Comparison of ENCODE assay signal across 9 mouse cellular contexts in genomic region chr9:32715806-32716466, GRCm38 (mm10).
DNase-seq lines count a peak whose midpoint lies in the region; ATAC-seq lines count a peak whose summit lies in the region.
"Had no signal": no experiment of that assay in that cellular context is flagged by ENCODE, and none has a peak within 500 bp of the region (broad histone marks: within the 10 kb centered on the region; RNA-seq: fewer than 3 reads in every experiment).

No protein-coding gene starts in this region.

- 0 out of 2 replicates have a peak overlapping the region, but pooled peaks have one; percentile 18 for H3K9ac ChIP-seq in kidney, embryonic 14.5 days (ENCODE audit: low read depth, low read length)
- H3K9ac ChIP-seq in midbrain, embryonic 14.5 days (replicated peaks; ENCODE audit: low read length), result no peak overlapping the region

- H3K27ac ChIP-seq in kidney, embryonic 14.5 days (ENCODE audit: low read depth, low read length), result peak overlapping the region; percentile 19
- no peak overlapping the region for H3K27ac ChIP-seq in midbrain, embryonic 14.5 days (replicated peaks; ENCODE audit: low read depth, low read length)

- ATAC-seq in kidney, embryonic 14.5 days (ENCODE audit: low FRiP score, low TSS enrichment), result no peak
- no peak for ATAC-seq in midbrain, embryonic 14.5 days (ENCODE audit: low FRiP score, low TSS enrichment)

- no peak overlapping the region for H3K4me3 ChIP-seq in kidney, embryonic 14.5 days (ENCODE audit: low read length)
- H3K4me3 ChIP-seq in midbrain, embryonic 14.5 days (replicated peaks; ENCODE audit: low read depth, low read length), result no peak overlapping the region

- H3K4me1 ChIP-seq in kidney, embryonic 14.5 days (ENCODE audit: control insufficient read depth, insufficient read depth, low read length), result peaks cover 84% of the 10 kb centered on the region
- H3K4me1 ChIP-seq in midbrain, embryonic 14.5 days (ENCODE audit: control insufficient read depth, insufficient read depth, low read length), result 0 out of 2 replicates have a peak, but pooled peaks cover 5% of the 10 kb centered on the region

- no peaks in the 10 kb centered on the region for H3K9me3 ChIP-seq in kidney, embryonic 14.5 days (ENCODE audit: control insufficient read depth, low read length)
- H3K9me3 ChIP-seq in midbrain, embryonic 14.5 days (ENCODE audit: control insufficient read depth, low read length), result 0 out of 2 replicates have a peak, but pooled peaks cover 2% of the 10 kb centered on the region

- no peak overlapping the region for H3K4me2 ChIP-seq in kidney, embryonic 14.5 days (replicated peaks; ENCODE audit: low read depth, low read length)
- no peak overlapping the region for H3K4me2 ChIP-seq in midbrain, embryonic 14.5 days (ENCODE audit: low read length)

- peak; percentile 67 for DNase-seq in layer of hippocampus, adult 9-11 months
- DNase-seq in layer of hippocampus, postnatal 10 days (ENCODE audit: low spot score in 2 of 2), result no peak
- DNase-seq in cerebellum, adult 9-10 months, result peak; percentile 73
- DNase-seq in heart, adult 9 months (ENCODE audit: low spot score in 2 of 2), result peak; percentile 88 to 92
- DNase-seq in midbrain, embryonic 14.5 days, result peak; percentile 24
- no peak for DNase-seq in spleen, postnatal 10 days (ENCODE audit: low spot score in 2 of 2)
- DNase-seq in spleen, adult 12 weeks (ENCODE audit: low spot score), result no peak

- no peaks in the 10 kb centered on the region for H3K36me3 ChIP-seq in kidney, embryonic 14.5 days (ENCODE audit: control insufficient read depth, insufficient read depth, low read length)
- H3K36me3 ChIP-seq in midbrain, embryonic 14.5 days (ENCODE audit: control insufficient read depth, insufficient read depth, low read length), result no peaks in the 10 kb centered on the region
- H3K36me3 ChIP-seq: G1E had no signal

- 37% methylated on average over 9 of the region's 9 CpGs for WGBS in kidney, embryonic 14.5 days
- WGBS in midbrain, embryonic 14.5 days, result 12% methylated on average over 9 of the region's 9 CpGs

- no peaks in the 10 kb centered on the region for H3K27me3 ChIP-seq in kidney, embryonic 14.5 days (ENCODE audit: control insufficient read depth, insufficient read depth, low read length)
- H3K27me3 ChIP-seq in midbrain, embryonic 14.5 days (ENCODE audit: control insufficient read depth, insufficient read depth, low read length), result no peaks in the 10 kb centered on the region; the same call in 1 of the 2 replicates

Comparison
In these comparisons a context has a peak if more than half of its experiments do, and no peak if none do; other contexts are left out.
1. DNase-seq: peak in layer of hippocampus, adult 9-11 months (single experiment), cerebellum, adult 9-10 months (single experiment), heart, adult 9 months (2 of 2) and midbrain, embryonic 14.5 days (single experiment); none in layer of hippocampus, postnatal 10 days (0 of 2), spleen, postnatal 10 days (0 of 2) and spleen, adult 12 weeks (single experiment).